Mouse (Mus musculus) brain, embryonic 18.5 days (tissue): ENCODE measurements around the gene Acox3.

ENCODE experiments used
- DNase-seq: peaks from one replicate; pipeline ENCODE4 v3.0.0-alpha.2; 2012; ENCODE audit warnings: low read depth, low spot score

Gene Acox3

GRCm38 (mm10) chr5:35648230-35648629 is 65.4 kb downstream of the Acox3 start:
- DNase-seq = no peak

- no peak for DNase-seq
Observed at GRCm38 (mm10) chr5:35652319-35652718, 69.5 kb downstream of the Acox3 start.

GRCm38 (mm10) chr5:35652872-35653271 is 70.0 kb downstream of the Acox3 start:
- DNase-seq = no peak

GRCm38 (mm10) chr5:35653743-35654395 is 71.0 kb downstream of the Acox3 start:
- DNase-seq = no peak

- DNase-seq = no peak
Observed at GRCm38 (mm10) chr5:35655753-35656485, 73.1 kb downstream of the Acox3 start.

GRCm38 (mm10) chr5:35659503-35659902 is 76.7 kb downstream of the Acox3 start:
- no peak for DNase-seq

- no peak for DNase-seq
Observed at GRCm38 (mm10) chr5:35661210-35661609, 78.4 kb downstream of the Acox3 start.

GRCm38 (mm10) chr5:35662021-35662545 is 79.2 kb downstream of the Acox3 start:
- no peak for DNase-seq
